Mouse (Mus musculus) kidney, embryonic 14.5 days (tissue): ENCODE measurements around the gene Ccdc92b. TPM values are rescaled to one million over a fixed set of nuclear protein-coding genes. Genes with fewer than 3 reads are reported as not detected.

Experiments
- ATAC-seq: fragments of 200-750 bp; cut with Nextera tagmentation; 2 replicates; pipeline ENCODE4 v1.8.0; 2017; ENCODE audit warnings: moderate number of reproducible peaks, mild to moderate bottlenecking, moderate TSS enrichment, moderate library complexity; ENCODE audit not compliant: low FRiP score, low TSS enrichment
- H3K27ac ChIP-seq: fragments of 300-500 bp; sonication (generic); 2 replicates; pipeline ENCODE4 v1.5.1; 2014; ENCODE audit warnings: low read depth, mild to moderate bottlenecking, low read length, moderate library complexity, mixed read lengths
- H3K27me3 ChIP-seq: fragments of 300-500 bp; sonication (generic); 2 replicates; pipeline ENCODE4 v1.6.1; 2014; ENCODE audit warnings: mild to moderate bottlenecking, low read length; ENCODE audit not compliant: control insufficient read depth, insufficient read depth
- H3K36me3 ChIP-seq: fragments of 300-500 bp; sonication (generic); 2 replicates; pipeline ENCODE4 v1.6.1; 2014; ENCODE audit warnings: low read length, mixed read lengths; ENCODE audit not compliant: control insufficient read depth, insufficient read depth
- H3K4me1 ChIP-seq: fragments of 300-500 bp; sonication (generic); 2 replicates; pipeline ENCODE4 v1.6.1; 2014; ENCODE audit warnings: low read length, mixed read lengths; ENCODE audit not compliant: control insufficient read depth, insufficient read depth
- H3K4me2 ChIP-seq: fragments of 300-500 bp; sonication (generic); replicated peaks from 2 replicates; pipeline ENCODE4 v1.6.1; 2014; ENCODE audit warnings: low read depth, mild to moderate bottlenecking, low read length
- H3K4me3 ChIP-seq: fragments of 300-500 bp; sonication (generic); 2 replicates; pipeline ENCODE4 v1.5.1; 2014; ENCODE audit warnings: mild to moderate bottlenecking, low read length
- H3K9ac ChIP-seq: fragments of 300-500 bp; sonication (generic); 2 replicates; pipeline ENCODE4 v1.6.1; 2014; ENCODE audit warnings: low read depth, mild to moderate bottlenecking, low read length, moderate library complexity
- H3K9me3 ChIP-seq: fragments of 300-500 bp; sonication (generic); 2 replicates; pipeline ENCODE4 v1.6.1; 2016; ENCODE audit warnings: low read length; ENCODE audit not compliant: control insufficient read depth
- WGBS: fragments of 180-500 bp; shearing (Covaris S2); extraction: QIAGEN DNeasy Blood & Tissue Kit; methylation state at CpG from one replicate; pipeline ENCODE4 v1.1.7; 2014; 5-methylcytosine and 5-hydroxymethylcytosine counted together
- polyA plus RNA-seq: library from polyadenylated mRNA; unstranded; fragments of >200 nt; fragmentation: Nextera tagmentation; extraction: Ambion mirVana; gene quantifications from 2 replicates; pipeline ENCODE4 v1.2.1, GENCODE M21; 2014

Ccdc92b gene
- polyA plus RNA-seq, 1 experiment from 2014 or later = 0.12 TPM

- Histone ChIP-seq H3K27ac (no peak overlapping the region), H3K9me3 (no peaks in the 10 kb centered on the region), H3K4me1 (no peaks in the 10 kb centered on the region), H3K36me3 (no peaks in the 10 kb centered on the region), H3K9ac (no peak overlapping the region), H3K4me2 (no peak overlapping the region), H3K27me3 (no peaks in the 10 kb centered on the region), H3K4me3 (no peak overlapping the region)
- WGBS = 78% methylated on average over 1 of the region's 1 CpGs
- no peak for ATAC-seq
Observed at GRCm38 (mm10) chr11:74602286-74602685, 17.1 kb upstream of the Ccdc92b start.

- Histone ChIP-seq H3K9me3 (no peaks in the 10 kb centered on the region; the same call in 1 of the 2 replicates), H3K36me3 (no peaks in the 10 kb centered on the region), H3K4me3 (peak overlapping the region; percentile 40; the same call in 1 of the 2 replicates), H3K27ac (no peak overlapping the region), H3K27me3 (peaks cover 32% of the 10 kb centered on the region), H3K4me1 (0 out of 2 replicates have a peak, but pooled peaks cover 4% of the 10 kb centered on the region), H3K9ac (no peak overlapping the region), H3K4me2 (no peak overlapping the region)
- no peak for ATAC-seq
- WGBS = 7% methylated on average over 5 of the region's 5 CpGs
Observed at GRCm38 (mm10) chr11:74610068-74610467, 9.3 kb upstream of the Ccdc92b start.

DNA sequence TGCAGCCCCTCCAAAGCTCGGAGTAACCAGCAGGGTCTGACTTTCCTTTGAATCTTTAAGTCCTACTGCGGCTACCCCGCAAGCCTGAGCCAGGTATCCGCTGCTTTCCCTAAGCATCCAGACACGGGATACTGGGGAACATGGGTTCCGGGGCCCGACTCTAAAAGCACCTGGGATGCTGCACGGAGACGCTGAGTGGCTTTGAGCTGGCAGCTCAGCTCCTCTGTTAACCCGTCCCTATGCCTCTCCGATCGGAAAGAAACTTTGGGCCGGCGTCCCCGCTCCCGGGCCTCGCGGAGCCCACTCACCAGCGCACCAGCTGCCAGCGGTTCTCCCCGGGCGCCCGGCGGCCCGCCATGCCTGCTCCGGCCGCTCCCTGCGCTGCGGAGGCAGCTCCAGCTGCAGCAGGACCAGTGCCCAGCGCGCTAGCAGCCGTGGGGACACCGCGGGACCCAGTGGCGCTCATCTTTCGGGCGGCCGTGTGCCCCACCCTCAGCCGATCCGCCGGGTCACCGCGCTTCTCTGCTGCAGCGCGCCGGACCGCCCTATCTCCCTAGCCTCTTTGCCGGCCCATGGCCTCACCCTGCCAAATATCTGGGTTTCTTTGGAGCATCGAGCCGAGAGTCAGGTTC lies 8.7 kb upstream of the Ccdc92b start, which contains the start of gene Rap1gap2:
Gene Rap1gap2, minus strand, starts transcription at position 371 of the 632 bp plus-strand sequence.
- no peaks in the 10 kb centered on the region; the same call in 1 of the 2 replicates for H3K9me3 ChIP-seq
- H3K4me3 ChIP-seq = peak within 1 kb of the TSS; percentile 40
- H3K9ac ChIP-seq = peak within 1 kb of the TSS; percentile 12; the same call in 1 of the 2 replicates
- WGBS = 1% methylated on average over 50 of the region's 50 CpGs
- H3K4me2 ChIP-seq = peak within 1 kb of the TSS; percentile 53
- 0 out of 2 replicates have a peak, but pooled peaks have one; percentile 32 for ATAC-seq
- 0 out of 2 replicates have a peak, but pooled peaks cover 4% of the 10 kb centered on the region for H3K4me1 ChIP-seq
- H3K36me3 ChIP-seq = no peaks in the 10 kb centered on the region
- H3K27ac ChIP-seq = no peak within 1 kb of the TSS
- H3K27me3 ChIP-seq = peaks cover 33% of the 10 kb centered on the region

DNA sequence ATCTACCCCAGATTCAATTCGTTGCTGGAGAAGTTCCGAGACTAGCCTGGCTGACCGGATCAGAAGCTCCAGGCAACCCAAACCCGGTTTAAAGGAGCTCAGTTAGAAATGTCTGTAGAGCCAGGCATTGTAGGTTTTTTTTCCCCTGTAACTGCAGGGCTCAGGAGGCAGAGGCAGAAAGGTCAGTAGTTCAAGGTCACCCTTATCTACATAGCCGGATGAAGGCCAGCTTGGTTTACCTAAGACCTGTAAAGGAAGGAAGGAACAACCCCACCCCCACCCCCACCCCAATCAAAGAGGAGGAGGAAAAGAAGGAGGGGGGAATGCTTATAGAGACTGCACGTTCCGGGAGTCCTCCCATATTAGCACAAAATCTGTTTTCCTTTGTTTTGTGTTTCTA lies 8.0 kb upstream of the Ccdc92b start:
- peaks cover 39% of the 10 kb centered on the region for H3K27me3 ChIP-seq
- no peak overlapping the region for H3K9ac ChIP-seq
- ATAC-seq = no peak
- H3K4me2 ChIP-seq = no peak overlapping the region
- H3K36me3 ChIP-seq = no peaks in the 10 kb centered on the region
- no peak overlapping the region for H3K27ac ChIP-seq
- no peak overlapping the region for H3K4me3 ChIP-seq
- 13% methylated on average over 7 of the region's 7 CpGs for WGBS
- no peaks in the 10 kb centered on the region; the same call in 1 of the 2 replicates for H3K9me3 ChIP-seq
- 0 out of 2 replicates have a peak, but pooled peaks cover 4% of the 10 kb centered on the region for H3K4me1 ChIP-seq

DNA sequence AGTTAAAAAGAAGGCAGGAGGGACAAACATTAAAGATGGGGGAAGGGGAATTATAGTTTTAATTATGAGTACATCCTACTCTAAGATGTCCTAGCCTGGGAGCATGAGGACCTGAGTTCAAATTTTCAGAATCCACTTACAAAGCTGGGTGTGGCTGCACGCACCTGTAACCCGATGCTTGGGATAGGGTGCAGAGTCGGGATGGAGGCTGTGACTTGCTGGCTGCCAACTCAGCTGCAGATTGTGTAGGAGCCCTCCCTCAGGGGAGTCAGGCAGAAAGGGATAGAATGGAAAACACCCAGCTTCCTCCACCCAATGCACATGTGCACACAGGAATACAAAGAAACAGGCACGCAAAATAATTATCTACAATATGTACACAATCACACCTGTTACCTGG lies 6.0 kb upstream of the Ccdc92b start:
- Histone ChIP-seq H3K4me3 (no peak overlapping the region), H3K27me3 (peaks cover 39% of the 10 kb centered on the region), H3K4me1 (0 out of 2 replicates have a peak, but pooled peaks cover 4% of the 10 kb centered on the region), H3K4me2 (no peak overlapping the region), H3K9ac (no peak overlapping the region), H3K9me3 (no peaks in the 10 kb centered on the region; the same call in 1 of the 2 replicates), H3K27ac (no peak overlapping the region), H3K36me3 (no peaks in the 10 kb centered on the region)
- 69% methylated on average over 4 of the region's 4 CpGs for WGBS
- ATAC-seq = no peak

- WGBS = 59% methylated on average over 5 of the region's 5 CpGs
Observed at GRCm38 (mm10) chr11:74615571-74615970, 3.8 kb upstream of the Ccdc92b start.

DNA sequence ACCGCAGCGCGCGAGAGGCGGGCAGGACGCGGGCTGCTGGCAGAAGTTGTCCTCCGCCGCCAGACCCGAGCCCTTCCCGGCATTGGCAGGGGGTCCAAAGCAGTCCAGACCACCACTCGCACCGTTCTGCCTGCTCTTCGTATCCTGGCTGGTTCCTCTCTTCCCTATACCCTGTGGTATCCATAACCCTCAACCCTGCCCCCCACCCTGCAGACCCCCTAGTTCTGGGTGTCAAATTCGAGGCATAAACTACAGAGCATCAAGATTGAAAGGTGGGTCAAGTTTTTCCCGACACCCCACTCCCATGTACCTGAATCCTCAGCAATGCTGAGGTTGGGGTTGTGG lies 523 bp downstream of the Ccdc92b start:
- peak overlapping the region; percentile 28 for H3K4me3 ChIP-seq
- H3K27me3 ChIP-seq = peaks cover 23% of the 10 kb centered on the region
- no peak for ATAC-seq

More at GRCm38 (mm10) chr11:74615571-74615970, 3.8 kb upstream of the Ccdc92b start:
- H3K36me3 ChIP-seq = no peaks in the 10 kb centered on the region
- no peak for ATAC-seq
- no peaks in the 10 kb centered on the region; the same call in 1 of the 2 replicates for H3K9me3 ChIP-seq
- peaks cover 11% of the 10 kb centered on the region; the same call in 1 of the 2 replicates for H3K4me1 ChIP-seq
- H3K4me2 ChIP-seq = no peak overlapping the region
- H3K9ac ChIP-seq = no peak overlapping the region
- peaks cover 42% of the 10 kb centered on the region for H3K27me3 ChIP-seq
- no peak overlapping the region for H3K27ac ChIP-seq
- no peak overlapping the region for H3K4me3 ChIP-seq

DNA sequence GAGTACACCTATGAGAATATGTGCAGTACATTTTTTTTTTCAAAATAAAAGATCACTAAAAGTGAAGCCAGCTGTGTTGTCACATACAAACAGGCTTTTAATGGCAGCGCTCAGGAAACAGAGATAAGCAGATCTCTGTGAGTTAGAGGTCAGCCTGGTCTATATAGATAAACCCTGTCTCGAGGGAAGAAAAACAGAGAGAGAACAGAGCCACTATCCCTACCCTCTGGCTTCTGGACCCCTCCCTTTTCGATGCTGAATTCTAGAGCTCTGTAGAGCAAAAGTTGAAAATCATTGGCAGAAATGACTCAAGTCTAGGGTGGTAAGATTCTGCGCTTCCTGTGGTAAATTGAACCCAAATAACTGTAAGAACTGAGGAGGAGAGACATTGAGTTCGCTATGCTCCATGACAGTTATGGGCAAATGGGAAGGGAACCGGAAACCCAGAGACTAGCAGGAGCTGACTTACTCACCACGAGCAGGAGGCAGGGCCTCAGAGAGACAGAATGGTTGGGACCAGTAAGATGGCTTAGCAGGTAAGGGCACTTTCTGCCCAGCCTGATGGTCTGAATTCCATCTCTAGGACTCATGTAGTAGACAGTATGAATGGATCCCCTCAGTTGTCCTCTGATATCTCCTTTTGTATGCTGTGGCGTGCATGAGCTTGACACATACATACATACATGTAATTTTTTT lies 2.7 kb downstream of the Ccdc92b start:
- H3K36me3 ChIP-seq = no peaks in the 10 kb centered on the region
- H3K4me3 ChIP-seq = no peak overlapping the region
- H3K27ac ChIP-seq = no peak overlapping the region
- H3K4me1 ChIP-seq = peaks cover 7% of the 10 kb centered on the region; the same call in 1 of the 2 replicates
- H3K9me3 ChIP-seq = no peaks in the 10 kb centered on the region
- peaks cover 15% of the 10 kb centered on the region for H3K27me3 ChIP-seq
- H3K4me2 ChIP-seq = no peak overlapping the region
- no peak overlapping the region for H3K9ac ChIP-seq
- ATAC-seq = no peak
- 75% methylated on average over 8 of the region's 8 CpGs for WGBS

More for the DNA sequence above, 523 bp downstream of the Ccdc92b start:
- Histone ChIP-seq H3K4me2 (peak overlapping the region; percentile 49), H3K27ac (no peak overlapping the region), H3K4me1 (peaks cover 7% of the 10 kb centered on the region; the same call in 1 of the 2 replicates), H3K36me3 (no peaks in the 10 kb centered on the region), H3K9me3 (no peaks in the 10 kb centered on the region; the same call in 1 of the 2 replicates), H3K9ac (no peak overlapping the region)
- WGBS = 2% methylated on average over 16 of the region's 16 CpGs

- Histone ChIP-seq H3K27ac (no peak overlapping the region), H3K4me3 (no peak overlapping the region), H3K9ac (no peak overlapping the region), H3K4me1 (peaks cover 7% of the 10 kb centered on the region; the same call in 1 of the 2 replicates), H3K4me2 (no peak overlapping the region), H3K36me3 (no peaks in the 10 kb centered on the region), H3K27me3 (peaks cover 15% of the 10 kb centered on the region), H3K9me3 (no peaks in the 10 kb centered on the region)
- WGBS = 74% methylated on average over 6 of the region's 6 CpGs
- no peak for ATAC-seq
Observed at GRCm38 (mm10) chr11:74623693-74624092, 4.3 kb downstream of the Ccdc92b start.
